Mouse (Mus musculus) bone marrow, adult 2 months (tissue): ENCODE results near the gene Gstm2. TPM values are rescaled to one million over a fixed set of nuclear protein-coding genes. Genes with fewer than 3 reads are reported as not detected.

Experiments
- H3K27ac ChIP-seq: fragments of 200-500 bp; 2 replicates; pipeline ENCODE4 v1.5.1; 2012; ENCODE audit warnings: low read depth, mild to moderate bottlenecking, control low read depth, inconsistent platforms, low read length; ENCODE audit not compliant: control insufficient read depth, poor library complexity, insufficient read depth
- H3K4me1 ChIP-seq: fragments of 200-500 bp; 2 replicates; pipeline ENCODE4 v1.6.1; 2011; ENCODE audit warnings: low read length; ENCODE audit not compliant: control insufficient read depth, insufficient read depth
- H3K4me3 ChIP-seq: fragments of 200-500 bp; replicated peaks from 2 replicates; pipeline ENCODE3; 2011; ENCODE audit warnings: mild to moderate bottlenecking, low read depth, low read length, control low read depth; ENCODE audit not compliant: control insufficient read depth
- CTCF ChIP-seq: fragments of 200-500 bp; IDR thresholded peaks from 2 replicates; pipeline ENCODE4 v1.5.1; 2011; ENCODE audit warnings: low read length, control low read depth; ENCODE audit not compliant: control insufficient read depth, insufficient read depth
- POLR2A ChIP-seq: fragments of 200-500 bp; IDR thresholded peaks from 2 replicates; pipeline ENCODE4 v1.6.1; 2011; ENCODE audit warnings: low read depth, mild to moderate bottlenecking, control low read depth, low read length, borderline replicate concordance; ENCODE audit not compliant: control insufficient read depth
- WGBS: fragments of 180-500 bp; shearing (Covaris S2); methylation state at CpG from one replicate; pipeline ENCODE4 v1.1.7; 2018; 5-methylcytosine and 5-hydroxymethylcytosine counted together
- polyA plus RNA-seq: library from polyadenylated mRNA; stranded (reverse); fragments of >200 nt; gene quantifications from 2 replicates; pipeline ENCODE4 v1.2.4, GENCODE M21; 2011; ENCODE audit warnings: low replicate concordance; ENCODE audit not compliant: missing spikeins, insufficient read depth, insufficient read length

Gene Gstm2
- polyA plus RNA-seq, 1 experiment, result 10.5 TPM

- TF ChIP-seq POLR2A (no peak), CTCF (no peak)
Observed at GRCm38 (mm10) chr3:107940524-107940923, 45.7 kb downstream of the Gstm2 start.

GRCm38 (mm10) chr3:107939830-107940229 lies 46.4 kb downstream of the Gstm2 start:
- Histone ChIP-seq H3K27ac (no peak overlapping the region), H3K4me3 (no peak overlapping the region), H3K4me1 (no peaks in the 10 kb centered on the region; the same call in 1 of the 2 replicates)
- WGBS, result 14% methylated on average over 4 of the region's 4 CpGs
- no peak for TF ChIP-seq CTCF
- TF ChIP-seq POLR2A, result no peak

More at GRCm38 (mm10) chr3:107940524-107940923, 45.7 kb downstream of the Gstm2 start:
- Histone ChIP-seq H3K27ac (no peak overlapping the region), H3K4me1 (no peaks in the 10 kb centered on the region; the same call in 1 of the 2 replicates), H3K4me3 (no peak overlapping the region)
- WGBS, result 50% methylated on average over 7 of the region's 7 CpGs

GRCm38 (mm10) chr3:107939403-107939802 lies 46.9 kb downstream of the Gstm2 start:
- no peaks in the 10 kb centered on the region; the same call in 1 of the 2 replicates for H3K4me1 ChIP-seq
- TF ChIP-seq POLR2A (no peak), CTCF (peak; percentile 87)
- no peak overlapping the region for H3K4me3 ChIP-seq
- WGBS, result 9% methylated on average over 3 of the region's 3 CpGs
- no peak overlapping the region for H3K27ac ChIP-seq

- TF ChIP-seq CTCF, result no peak
- no peak for TF ChIP-seq POLR2A
- Histone ChIP-seq H3K4me3 (no peak overlapping the region), H3K27ac (no peak overlapping the region), H3K4me1 (no peaks in the 10 kb centered on the region; the same call in 1 of the 2 replicates)
- WGBS, result 38% methylated on average over 3 of the region's 3 CpGs
Observed at GRCm38 (mm10) chr3:107935888-107936287, 50.4 kb downstream of the Gstm2 start.

- Histone ChIP-seq H3K27ac (no peak overlapping the region), H3K4me3 (no peak overlapping the region), H3K4me1 (no peaks in the 10 kb centered on the region; the same call in 1 of the 2 replicates)
- WGBS, result 77% methylated on average over 3 of the region's 3 CpGs
- TF ChIP-seq CTCF (no peak), POLR2A (no peak)
Observed at GRCm38 (mm10) chr3:107935268-107935667, 51.0 kb downstream of the Gstm2 start.

GRCm38 (mm10) chr3:107932128-107932527 lies 54.1 kb downstream of the Gstm2 start:
- no peak for TF ChIP-seq POLR2A
- no peak for TF ChIP-seq CTCF
- H3K4me3 ChIP-seq, result no peak overlapping the region
- 85% methylated on average over 6 of the region's 6 CpGs for WGBS
- no peak overlapping the region for H3K27ac ChIP-seq
- H3K4me1 ChIP-seq, result no peaks in the 10 kb centered on the region; the same call in 1 of the 2 replicates

Other genes starting within 250 kb of the Gstm2 start
- 7.9 and 21.8 TPM in 2 replicates for gene Csf1, start 226.0 kb downstream of the Gstm2 start, polyA plus RNA-seq
- gene Eps8l3, start 109.2 kb downstream of the Gstm2 start, polyA plus RNA-seq, result not detected in 2 replicates
- gene Gstm5, start 90.6 kb downstream of the Gstm2 start, polyA plus RNA-seq, result 40.9 and 62.6 TPM in 2 replicates
- not detected in 2 replicates for gene Gstm7, start 54.6 kb downstream of the Gstm2 start, polyA plus RNA-seq
- 1.8 TPM in 1 of 2 replicates, not detected in the other for gene Gstm6, start 42.7 kb downstream of the Gstm2 start, polyA plus RNA-seq
- not detected in 2 replicates for gene Gstm3, start 17.2 kb downstream of the Gstm2 start, polyA plus RNA-seq
- 63.6 and 69.5 TPM in 2 replicates for gene Gstm1, start 31.5 kb upstream of the Gstm2 start, polyA plus RNA-seq
- 4.8 and 8.3 TPM in 2 replicates for gene Gstm4, start 58.4 kb upstream of the Gstm2 start, polyA plus RNA-seq
- gene Ampd2, start 100.2 kb upstream of the Gstm2 start, polyA plus RNA-seq, result 15.3 and 47.2 TPM in 2 replicates
- 1.0 TPM in 1 of 2 replicates, not detected in the other for gene Gnat2, start 106.3 kb upstream of the Gstm2 start, polyA plus RNA-seq
- gene Gnai3, start 159.7 kb upstream of the Gstm2 start, polyA plus RNA-seq, result 11.7 and 27.5 TPM in 2 replicates
- not detected in 2 replicates for gene Gpr61, start 168.4 kb upstream of the Gstm2 start, polyA plus RNA-seq
- gene Amigo1, start 199.9 kb upstream of the Gstm2 start, polyA plus RNA-seq, result 0.75 and 1.9 TPM in 2 replicates
- 3.8 and 12.1 TPM in 2 replicates for gene Cyb561d1, start 214.8 kb upstream of the Gstm2 start, polyA plus RNA-seq
- gene Atxn7l2, start 224.5 kb upstream of the Gstm2 start, polyA plus RNA-seq, result 3.4 and 10.1 TPM in 2 replicates
- gene Sypl2, start 240.2 kb upstream of the Gstm2 start, polyA plus RNA-seq, result 0.37 TPM in 1 of 2 replicates, not detected in the other